Mouse (Mus musculus): ENCODE data around the gene Slc30a7. TPM values are rescaled to one million over a fixed set of nuclear protein-coding genes. Genes with fewer than 3 reads are reported as not detected.

Gene Slc30a7
- total RNA-seq, 2 experiments from 2014 or later, result 7.4 to 8.9 TPM

Small RNAs within 50 kb of the gene (microRNA-seq; reads per million reads assigned to microRNA genes)
- gene Mir669n (ENCODE audit: borderline replicate concordance in 2 of 2), result 0 reads per million in 2 experiments

Other genes starting within 250 kb of the Slc30a7 start
- gene Dph5, start 119.6 kb downstream of the Slc30a7 start, total RNA-seq (2021), result 1 to 10 TPM; 6.5 to 6.6 TPM
- gene Extl2, start 56 bp upstream of the Slc30a7 start, total RNA-seq (2021), result 1 to 10 TPM; 8.7 to 8.8 TPM
- gene Vcam1, start 122.3 kb upstream of the Slc30a7 start, total RNA-seq (2021), result 1 to 10 TPM; 3.0 to 4.7 TPM
- gene Gpr88, start 246.1 kb upstream of the Slc30a7 start, total RNA-seq (2021), result not detected